Mouse (Mus musculus) olfactory bulb, adult 2 months (tissue): ENCODE results near the gene Chst5. TPM values are rescaled to one million over a fixed set of nuclear protein-coding genes. Genes with fewer than 3 reads are reported as not detected.

Source experiments
- H3K27ac ChIP-seq: fragments of 200-500 bp; 2 replicates; pipeline ENCODE4 v1.5.1; 2012; ENCODE audit warnings: low read depth, low read length; ENCODE audit not compliant: insufficient read depth
- H3K4me1 ChIP-seq: fragments of 200-500 bp; 2 replicates; pipeline ENCODE4 v1.6.1; 2012; ENCODE audit warnings: low read length; ENCODE audit not compliant: control insufficient read depth, insufficient read depth
- H3K4me3 ChIP-seq: fragments of 200-500 bp; 2 replicates; pipeline ENCODE4 v1.5.1; 2012; ENCODE audit warnings: mild to moderate bottlenecking, low read depth, low read length, moderate library complexity; ENCODE audit not compliant: insufficient read depth
- CTCF ChIP-seq: fragments of 200-500 bp; IDR thresholded peaks from 2 replicates; pipeline ENCODE4 v1.5.1; 2012; ENCODE audit warnings: low read depth, mild to moderate bottlenecking, low read length, moderate library complexity; ENCODE audit not compliant: insufficient read depth
- POLR2A ChIP-seq: fragments of 200-500 bp; IDR thresholded peaks from 2 replicates; pipeline ENCODE4 v1.6.1; 2012; ENCODE audit warnings: mild to moderate bottlenecking, low read depth, low read length, moderate library complexity; ENCODE audit not compliant: insufficient read depth
- WGBS: fragments of 180-500 bp; shearing (Covaris S2); methylation state at CpG from one replicate; pipeline ENCODE4 v1.1.7; 2018; 5-methylcytosine and 5-hydroxymethylcytosine counted together
- polyA plus RNA-seq: library from polyadenylated mRNA; stranded (reverse); fragments of >200 nt; gene quantifications from 2 replicates; pipeline ENCODE4 v1.2.4, GENCODE M21; 2012; ENCODE audit warnings: low replicate concordance; ENCODE audit not compliant: missing spikeins, insufficient read depth, insufficient read length

Chst5 gene
- polyA plus RNA-seq, 1 experiment, result not detected

DNA sequence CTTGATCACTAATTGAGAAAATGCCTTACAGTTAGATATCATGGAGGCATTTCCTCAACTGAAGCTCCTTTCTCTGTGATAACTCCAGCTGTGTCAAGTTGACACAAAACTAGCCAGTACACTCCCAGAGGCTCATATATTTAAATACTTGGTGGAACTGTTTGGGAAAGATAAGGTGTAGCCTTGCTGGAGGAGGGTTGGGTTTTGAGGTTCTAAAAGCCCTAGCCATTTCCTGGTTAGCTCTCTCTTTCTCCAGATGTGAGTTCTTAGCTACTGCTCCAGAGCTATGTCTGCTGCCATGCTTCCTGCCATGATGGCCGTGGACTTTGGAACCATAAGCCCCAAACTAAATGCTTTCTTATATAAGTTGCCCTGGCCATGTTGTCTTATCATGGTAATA is 22.8 kb downstream of the Chst5 start:
- 92% methylated on average over 1 of the region's 1 CpGs for WGBS
- Histone ChIP-seq H3K4me1 (peaks cover 15% of the 10 kb centered on the region), H3K27ac (no peak overlapping the region), H3K4me3 (no peak overlapping the region)
- TF ChIP-seq POLR2A, result no peak
- TF ChIP-seq CTCF, result no peak

- H3K27ac ChIP-seq, result no peak overlapping the region
- 94% methylated on average over 4 of the region's 4 CpGs for WGBS
- TF ChIP-seq POLR2A (no peak), CTCF (no peak)
- H3K4me1 ChIP-seq, result peaks cover 4% of the 10 kb centered on the region; the same call in 1 of the 2 replicates
- H3K4me3 ChIP-seq, result no peak overlapping the region
Measured at GRCm38 (mm10) chr8:111883615-111884014, 26.6 kb downstream of the Chst5 start.

DNA sequence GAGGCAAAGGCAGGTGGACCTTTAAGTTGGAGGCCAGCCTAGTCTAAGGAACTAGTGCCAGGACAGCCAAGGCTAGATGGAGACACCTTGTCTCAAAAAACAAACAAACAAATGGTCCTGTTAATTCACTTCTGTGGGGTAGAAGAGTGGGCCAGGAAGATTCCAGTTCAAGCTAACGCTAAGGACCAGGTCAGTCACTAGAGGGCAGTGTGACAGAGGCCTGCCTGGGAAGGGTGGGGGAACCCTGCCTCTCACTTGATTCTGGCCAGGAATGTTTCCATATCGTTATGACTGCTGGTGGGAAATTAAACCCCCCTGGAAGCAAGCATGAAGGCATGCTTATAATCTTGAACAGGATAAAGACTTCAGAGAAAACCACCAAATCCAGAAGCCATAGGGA is 28.7 kb downstream of the Chst5 start:
- Histone ChIP-seq H3K27ac (no peak overlapping the region), H3K4me1 (no peaks in the 10 kb centered on the region), H3K4me3 (no peak overlapping the region)
- WGBS, result 3% methylated on average over 2 of the region's 2 CpGs
- TF ChIP-seq CTCF (peak; percentile 40; the same call in 1 of the 2 replicates), POLR2A (no peak)

- WGBS, result 71% methylated on average over 9 of the region's 9 CpGs
Measured at GRCm38 (mm10) chr8:111877711-111878110, 32.5 kb downstream of the Chst5 start.

GRCm38 (mm10) chr8:111876355-111876948 is 33.8 kb downstream of the Chst5 start, which contains the start of gene Tmem170:
Gene Tmem170, minus strand, starts transcription at chr8:111876750.
- peaks cover 2% of the 10 kb centered on the region; the same call in 1 of the 2 replicates for H3K4me1 ChIP-seq
- H3K4me3 ChIP-seq, result peak within 1 kb of the TSS; percentile 74
- under 1% methylated on average over 49 of the region's 53 CpGs for WGBS
- no peak within 1 kb of the TSS for H3K27ac ChIP-seq
- TF ChIP-seq CTCF, result peak; percentile 78
- peak; percentile 72; the same call in 1 of the 2 replicates for TF ChIP-seq POLR2A

More at GRCm38 (mm10) chr8:111877711-111878110, 32.5 kb downstream of the Chst5 start:
- Histone ChIP-seq H3K4me1 (peaks cover 2% of the 10 kb centered on the region; the same call in 1 of the 2 replicates), H3K4me3 (no peak overlapping the region), H3K27ac (no peak overlapping the region)
- TF ChIP-seq POLR2A, result no peak
- no peak for TF ChIP-seq CTCF

DNA sequence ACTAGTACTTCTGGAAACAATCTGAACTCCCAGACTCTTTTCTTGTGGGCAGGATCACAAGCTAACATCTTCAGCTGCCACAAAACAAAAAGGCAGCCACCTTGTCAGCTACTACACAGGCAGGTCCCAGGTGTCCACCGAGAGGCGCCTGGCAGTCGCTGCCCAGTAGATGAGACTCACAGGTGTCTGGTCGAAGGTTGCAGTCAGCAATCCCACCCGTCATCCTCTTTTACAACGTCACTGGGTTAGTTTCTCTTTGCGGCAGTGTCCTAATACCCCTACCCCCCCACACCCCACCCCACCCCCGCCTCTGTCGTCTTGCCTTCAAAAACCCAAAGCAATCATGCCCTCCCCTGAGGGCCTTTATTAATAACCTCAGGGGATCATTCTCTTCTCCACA is 34.5 kb downstream of the Chst5 start:
- WGBS, result 27% methylated on average over 9 of the region's 9 CpGs
- no peak overlapping the region for H3K27ac ChIP-seq
- peaks cover 2% of the 10 kb centered on the region; the same call in 1 of the 2 replicates for H3K4me1 ChIP-seq
- TF ChIP-seq CTCF (no peak), POLR2A (no peak)
- peak overlapping the region; percentile 74 for H3K4me3 ChIP-seq

DNA sequence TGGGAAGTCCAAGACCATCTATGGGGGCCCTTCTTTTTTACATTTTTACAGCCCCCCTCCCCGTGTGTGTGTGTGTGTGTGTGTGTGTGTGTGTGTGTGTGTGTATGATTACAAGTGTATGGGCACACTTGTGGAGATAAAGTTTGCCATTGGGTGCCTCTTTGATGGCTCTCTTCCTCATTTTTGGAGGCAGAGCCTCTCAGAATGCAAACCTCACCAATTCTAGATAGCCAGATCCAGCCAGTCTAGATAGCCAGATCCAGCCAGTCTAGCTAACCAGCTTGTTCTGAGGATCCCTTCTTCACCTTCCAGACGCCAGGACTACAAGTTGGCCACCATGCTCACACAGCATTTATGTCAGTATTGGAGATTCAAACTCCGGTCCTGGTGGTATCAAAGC is 39.0 kb downstream of the Chst5 start:
- 84% methylated on average over 3 of the region's 3 CpGs for WGBS
- peaks cover 2% of the 10 kb centered on the region; the same call in 1 of the 2 replicates for H3K4me1 ChIP-seq
- TF ChIP-seq CTCF (no peak), POLR2A (no peak)
- H3K4me3 ChIP-seq, result no peak overlapping the region
- H3K27ac ChIP-seq, result no peak overlapping the region

GRCm38 (mm10) chr8:111870379-111870778 is 39.9 kb downstream of the Chst5 start:
- WGBS, result 90% methylated on average over 2 of the region's 3 CpGs
- H3K27ac ChIP-seq, result no peak overlapping the region
- TF ChIP-seq CTCF, result no peak
- TF ChIP-seq POLR2A, result no peak
- H3K4me3 ChIP-seq, result no peak overlapping the region
- H3K4me1 ChIP-seq, result no peaks in the 10 kb centered on the region

DNA sequence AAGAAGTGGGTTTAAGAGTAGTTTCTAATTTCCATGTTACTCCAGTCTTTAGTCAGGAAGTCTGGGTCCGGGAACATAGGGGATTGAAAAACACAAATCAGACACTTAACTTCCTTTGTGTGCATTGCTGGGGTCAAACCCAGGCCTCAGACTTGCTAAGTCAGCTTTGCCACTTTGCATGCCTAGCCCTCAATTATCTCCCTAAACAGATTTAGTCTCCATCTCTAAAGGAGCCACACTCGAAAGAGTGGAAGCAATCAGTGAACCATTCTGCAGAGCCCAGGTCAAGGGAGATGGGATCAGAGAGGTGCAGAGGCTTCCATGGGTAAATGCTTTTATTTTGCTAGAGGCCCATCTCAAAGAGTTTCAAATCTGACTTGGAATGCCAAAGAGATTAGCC is 41.6 kb downstream of the Chst5 start:
- Histone ChIP-seq H3K27ac (no peak overlapping the region), H3K4me1 (no peaks in the 10 kb centered on the region)
- 75% methylated on average over 2 of the region's 2 CpGs for WGBS

More for the DNA sequence above, 41.6 kb downstream of the Chst5 start:
- no peak overlapping the region for H3K4me3 ChIP-seq
- TF ChIP-seq POLR2A (no peak), CTCF (no peak)
